In the genomic region with DNA sequence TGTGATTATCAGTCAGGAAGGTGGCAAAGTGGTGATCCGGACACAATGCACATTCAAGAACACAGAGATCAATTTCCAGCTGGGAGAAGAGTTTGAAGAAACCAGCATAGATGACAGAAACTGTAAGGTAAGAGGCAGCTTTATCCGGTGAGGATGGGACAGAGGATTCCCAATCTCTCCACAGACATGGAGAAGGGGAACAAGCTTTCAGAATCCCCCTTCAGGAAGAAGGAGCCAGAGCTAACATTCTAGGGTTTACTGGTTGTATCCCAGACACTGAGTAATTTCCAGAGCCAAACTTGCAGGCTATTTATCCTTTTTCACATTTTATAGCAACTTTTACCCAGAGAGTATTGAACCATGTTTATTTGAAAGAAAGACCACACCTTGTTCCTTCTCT, we compare ENCODE assay signal across 12 mouse cellular contexts. TPM values are rescaled to one million over a fixed set of nuclear protein-coding genes. Genes with fewer than 3 reads are reported as not detected.
A peak's percentile ranks its signal among the peaks of the same experiment; 100 is the strongest.
DNase-seq lines count a peak whose midpoint lies in the region; ATAC-seq and TF ChIP-seq lines count a peak whose summit lies in the region.
"Had no signal": no experiment of that assay in that cellular context is flagged by ENCODE, and none has a peak within 500 bp of the region (broad histone marks: within the 10 kb centered on the region; RNA-seq: fewer than 3 reads in every experiment).

No protein-coding gene starts in this region.

- no peaks in the 10 kb centered on the region for H3K4me1 ChIP-seq in testis, adult 2 months (ENCODE audit: control insufficient read depth, insufficient read depth, low read length)
- peaks cover 6% of the 10 kb centered on the region for H3K4me1 ChIP-seq in hindbrain, embryonic 11.5 days (replicated peaks; ENCODE audit: control insufficient read depth, insufficient read depth, low read length)
- peaks cover 20% of the 10 kb centered on the region; the same call in 1 of the 2 replicates for H3K4me1 ChIP-seq in midbrain, embryonic 14.5 days (ENCODE audit: control insufficient read depth, insufficient read depth, low read length)
- H3K4me1 ChIP-seq: megakaryocyte, embryonic 14.5 days had no signal

- peak overlapping the region; percentile 46 for H3K4me2 ChIP-seq in hindbrain, embryonic 11.5 days (replicated peaks; ENCODE audit: low read depth, low read length)
- peak overlapping the region; percentile 53 for H3K4me2 ChIP-seq in midbrain, embryonic 14.5 days (ENCODE audit: low read length)
- H3K4me2 ChIP-seq: limb, embryonic 15.5 days had no signal

- H3K4me3 ChIP-seq in testis, adult 2 months (ENCODE audit: control insufficient read depth, low read depth, low read length): peak overlapping the region; percentile 5
- H3K4me3 ChIP-seq in hindbrain, embryonic 11.5 days (ENCODE audit: low read depth, low read length): peak overlapping the region; percentile 52
- peak overlapping the region; percentile 33 for H3K4me3 ChIP-seq in midbrain, embryonic 14.5 days (replicated peaks; ENCODE audit: low read depth, low read length)
- H3K4me3 ChIP-seq: limb, embryonic 15.5 days; lung, embryonic 15.5 days; megakaryocyte, embryonic 14.5 days had no signal

- no peaks in the 10 kb centered on the region for H3K27me3 ChIP-seq in testis, adult 2 months (ENCODE audit: control insufficient read depth, insufficient read depth, low read length)
- no peaks in the 10 kb centered on the region for H3K27me3 ChIP-seq in hindbrain, embryonic 11.5 days (ENCODE audit: control insufficient read depth, insufficient read depth, low read length)
- H3K27me3 ChIP-seq in midbrain, embryonic 14.5 days (ENCODE audit: control insufficient read depth, insufficient read depth, low read length): no peaks in the 10 kb centered on the region
- H3K27me3 ChIP-seq: CH12.LX; limb, embryonic 15.5 days; lung, embryonic 15.5 days; megakaryocyte, embryonic 14.5 days had no signal

- WGBS in hindbrain, embryonic 11.5 days: 38% methylated on average over 2 of the region's 2 CpGs
- WGBS in midbrain, embryonic 14.5 days: 11% methylated on average over 2 of the region's 2 CpGs

- no peak for DNase-seq in testis, postnatal 10 days (ENCODE audit: low spot score)
- peak; percentile 20 for DNase-seq in hindbrain, embryonic 11.5 days (ENCODE audit: low spot score)
- peak; percentile 10 for DNase-seq in midbrain, embryonic 14.5 days
- DNase-seq in right cerebral cortex, postnatal 25 days: no peak
- DNase-seq in cerebellum, adult 9-11 months: no peak
- DNase-seq in heart, adult 8-10 months (ENCODE audit: low spot score): no peak
- DNase-seq: kidney, postnatal 14 days had no signal

- no peak for ATAC-seq in hindbrain, embryonic 11.5 days (ENCODE audit: low FRiP score)
- no peak for ATAC-seq in midbrain, embryonic 14.5 days (ENCODE audit: low FRiP score, low TSS enrichment)

- TF ChIP-seq CTCF in testis, adult 2 months (IDR thresholded peaks at IDR 0.05; ENCODE audit: control insufficient read depth, insufficient read depth, insufficient replicate concordance, low read depth, low read length): no peak

- no peaks in the 10 kb centered on the region for H3K36me3 ChIP-seq in testis, adult 2 months (ENCODE audit: control insufficient read depth, insufficient read depth, low read length)
- no peaks in the 10 kb centered on the region for H3K36me3 ChIP-seq in hindbrain, embryonic 11.5 days (ENCODE audit: control insufficient read depth, insufficient read depth, low read length)
- H3K36me3 ChIP-seq in midbrain, embryonic 14.5 days (ENCODE audit: control insufficient read depth, insufficient read depth, low read length): no peaks in the 10 kb centered on the region
- H3K36me3 ChIP-seq: limb, embryonic 15.5 days; lung, embryonic 15.5 days had no signal

- peak overlapping the region; percentile 72 for H3K9ac ChIP-seq in hindbrain, embryonic 11.5 days (ENCODE audit: low read depth, low read length)
- peak overlapping the region; percentile 45 for H3K9ac ChIP-seq in midbrain, embryonic 14.5 days (replicated peaks; ENCODE audit: low read length)
- H3K9ac ChIP-seq: limb, embryonic 15.5 days; lung, embryonic 15.5 days had no signal

- no peak overlapping the region for H3K27ac ChIP-seq in testis, adult 2 months (ENCODE audit: control insufficient read depth, insufficient read depth, low read depth, low read length)
- peak overlapping the region; percentile 88 for H3K27ac ChIP-seq in hindbrain, embryonic 11.5 days (ENCODE audit: low read depth, low read length)
- H3K27ac ChIP-seq in midbrain, embryonic 14.5 days (replicated peaks; ENCODE audit: low read depth, low read length): peak overlapping the region; percentile 83
- H3K27ac ChIP-seq: limb, embryonic 15.5 days; lung, embryonic 15.5 days had no signal

- H3K9me3 ChIP-seq in hindbrain, embryonic 11.5 days (ENCODE audit: control insufficient read depth, low read length): no peaks in the 10 kb centered on the region
- no peaks in the 10 kb centered on the region for H3K9me3 ChIP-seq in midbrain, embryonic 14.5 days (ENCODE audit: control insufficient read depth, low read length)
- H3K9me3 ChIP-seq: limb, embryonic 15.5 days; lung, embryonic 15.5 days had no signal

- no peak for TF ChIP-seq POLR2A in testis, adult 2 months (IDR thresholded peaks at IDR 0.05; ENCODE audit: control insufficient read depth, low read depth, low read length)

RNA-seq across cellular contexts. Expression of a gene that starts 0.9 kb away (rescaled TPM):
- not detected in 2 replicates for polyA plus RNA-seq in testis, adult 2 months (2012; rRNA removed)
- polyA plus RNA-seq in hindbrain, embryonic 11.5 days (2014; fragmentation: Nextera tagmentation; extraction: Ambion mirVana): 1,341 and 1,349 TPM in 2 replicates
- 1,508 and 1,932 TPM in 2 replicates for polyA plus RNA-seq in midbrain, embryonic 14.5 days (2014; fragmentation: Nextera tagmentation; extraction: Ambion mirVana)
- total RNA-seq in heart, adult 8-10 months (2022): under 1 TPM in 1 of 4 experiments, not detected in 3; 0.34 TPM
- total RNA-seq: CH12.LX had no signal

RNA-seq across cellular contexts. Expression of a gene that starts 8.6 kb away (rescaled TPM):
- 16.7 TPM in 2 replicates for polyA plus RNA-seq in testis, adult 2 months (2012; rRNA removed)
- polyA plus RNA-seq in hindbrain, embryonic 11.5 days (2014; fragmentation: Nextera tagmentation; extraction: Ambion mirVana): 13.1 and 13.9 TPM in 2 replicates
- 16.6 and 18.7 TPM in 2 replicates for polyA plus RNA-seq in midbrain, embryonic 14.5 days (2014; fragmentation: Nextera tagmentation; extraction: Ambion mirVana)
- total RNA-seq in heart, adult 8-10 months (2022): 10 to 100 TPM; 62.0 to 66.1 (median 63.8) TPM
- total RNA-seq: CH12.LX had no signal

Comparison
In these comparisons a context has a peak if more than half of its experiments do, and no peak if none do; other contexts are left out.
1. DNase-seq: peak in hindbrain, embryonic 11.5 days (single experiment) and midbrain, embryonic 14.5 days (single experiment); none in testis, postnatal 10 days (single experiment), right cerebral cortex, postnatal 25 days (single experiment), cerebellum, adult 9-11 months (single experiment) and heart, adult 8-10 months (single experiment).
2. RNA of a gene that starts 0.9 kb away (polyA plus RNA-seq): 1,508 to 1,932 TPM in midbrain, embryonic 14.5 days and 1,341 to 1,349 TPM in hindbrain, embryonic 11.5 days; not detected in testis, adult 2 months; every median in the first group is over 1,000 times any median in the second.
3. Peak in every context shown above with its lines, with median percentiles within 50 percentile points of each other: H3K4me3 ChIP-seq.